Mouse (Mus musculus) small intestine, adult 2 months (tissue): Measurements from ENCODE around the gene Gpx6.

Experiments
- CTCF ChIP-seq: fragments of 200-500 bp; IDR thresholded peaks from 2 replicates; pipeline ENCODE4 v1.5.1; 2012; ENCODE audit warnings: low read depth, mild to moderate bottlenecking, control low read depth, inconsistent platforms, low read length, moderate library complexity, mixed read lengths; ENCODE audit not compliant: insufficient replicate concordance, insufficient read length; ENCODE audit errors: extremely low read depth
- POLR2A ChIP-seq: fragments of 200-500 bp; IDR thresholded peaks from 2 replicates; pipeline ENCODE4 v1.6.1; 2012; ENCODE audit warnings: low read depth, mild to moderate bottlenecking, control low read depth, inconsistent platforms, low read length, moderate library complexity

DNA sequence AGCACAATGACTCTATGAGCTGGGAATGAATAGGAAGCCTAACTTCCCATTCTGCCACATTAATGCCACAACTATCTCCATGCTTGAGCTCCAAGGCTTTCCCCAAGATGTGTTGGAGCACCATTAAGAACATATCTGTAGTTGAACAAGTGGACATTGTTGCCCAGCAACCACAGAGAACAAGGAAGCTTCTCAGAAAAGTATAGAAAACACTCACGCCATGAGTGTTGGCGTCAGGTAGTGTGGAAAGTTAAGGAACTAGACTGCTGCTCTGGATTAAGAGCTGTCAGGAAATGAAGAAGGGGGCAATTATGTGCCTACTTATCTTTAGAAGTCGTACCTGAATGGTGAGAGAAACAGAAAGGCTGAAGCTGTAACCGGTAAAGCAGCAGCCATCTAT is 2.0 kb downstream of the Gpx6 start:
- TF ChIP-seq CTCF: no peak
- TF ChIP-seq POLR2A: no peak
